Mouse (Mus musculus) liver, adult (tissue): ENCODE data around the gene Slc39a12.

Source experiments
- GATA4 ChIP-seq: IDR thresholded peaks from 2 replicates; pipeline ENCODE4 v1.6.1; 2014; ENCODE audit warnings: mild to moderate bottlenecking, low read length; ENCODE audit not compliant: insufficient replicate concordance

The Slc39a12 gene

DNA sequence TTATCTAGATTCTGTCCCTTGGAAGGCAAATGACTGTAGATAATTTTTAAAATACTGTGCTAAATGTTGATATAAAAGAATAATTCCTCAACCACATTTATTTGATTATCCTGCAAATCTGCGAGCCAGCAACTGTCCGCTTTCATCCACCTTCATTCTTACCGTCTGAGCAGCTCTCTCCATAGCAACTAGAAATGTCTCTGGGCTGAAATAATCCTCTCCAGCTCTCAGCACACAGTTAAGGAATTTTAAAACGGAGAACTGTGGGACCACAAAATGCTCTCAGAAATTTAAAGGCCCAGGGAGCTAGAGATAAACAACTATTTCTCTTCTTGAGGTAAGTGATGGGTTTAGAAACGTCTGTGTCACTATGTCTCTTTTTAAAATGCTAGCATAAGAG is at the start of gene Slc39a12:
TSS of gene Slc39a12 (plus strand) at position 155 of the 400 bp plus-strand sequence.
- TF ChIP-seq GATA4: no peak

DNA sequence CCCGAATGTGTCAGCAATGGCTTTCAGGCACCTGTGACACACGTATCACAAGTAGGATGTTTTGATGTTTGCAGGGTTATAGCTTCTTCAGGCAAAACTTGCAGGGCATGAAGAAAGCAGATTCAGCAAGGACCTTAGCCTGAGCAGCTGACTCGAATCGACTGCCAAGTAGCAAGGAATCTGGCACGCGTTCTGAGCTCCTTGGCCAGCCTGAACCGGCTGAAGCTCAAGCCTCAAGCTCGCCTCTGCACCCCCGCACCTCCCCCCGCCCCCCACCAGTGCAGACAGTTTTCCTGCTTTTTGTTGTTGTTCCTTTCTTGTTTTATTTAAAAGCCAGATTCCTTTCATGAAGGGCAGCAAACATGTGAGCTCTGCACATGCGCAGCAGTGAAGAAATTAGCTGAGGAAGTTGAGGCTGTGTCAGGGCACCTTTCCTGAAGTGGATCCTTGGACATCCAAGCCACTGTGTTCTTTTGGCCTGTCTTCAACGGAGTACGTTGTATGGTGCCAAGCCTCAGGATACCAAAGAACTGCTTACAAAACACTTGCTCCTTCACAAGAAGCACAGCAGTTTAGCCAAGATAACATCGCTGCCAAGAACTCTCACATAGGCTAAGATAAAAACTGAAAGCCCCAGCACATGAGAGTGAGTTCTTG is 46.3 kb upstream of the Slc39a12 start:
- TF ChIP-seq GATA4: peak; percentile 35; the same call in 1 of the 2 replicates

- TF ChIP-seq GATA4: no peak
Observed at GRCm38 (mm10) chr2:14342309-14342839, 45.7 kb upstream of the Slc39a12 start.

GRCm38 (mm10) chr2:14388856-14389255 is 740 bp downstream of the Slc39a12 start:
- TF ChIP-seq GATA4: no peak

DNA sequence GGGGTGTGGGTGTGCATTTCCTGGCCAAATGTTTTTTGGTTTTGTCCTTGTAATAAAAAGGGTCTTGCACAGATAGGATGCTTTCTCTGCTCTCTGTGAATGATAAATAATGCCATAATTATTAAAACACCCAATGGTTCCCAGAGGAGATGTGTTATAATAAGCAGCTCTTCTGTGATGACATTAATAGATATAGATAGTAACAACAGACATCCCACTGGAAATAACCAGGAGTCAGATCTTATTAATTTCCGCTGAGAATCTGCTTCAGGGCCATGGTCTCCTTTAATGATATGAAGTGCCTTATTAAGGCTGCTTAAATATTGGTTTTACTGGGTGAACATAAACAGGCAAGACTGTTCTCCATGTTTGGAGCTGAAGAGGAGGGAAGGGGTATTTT is 2.8 kb downstream of the Slc39a12 start:
- no peak for TF ChIP-seq GATA4

DNA sequence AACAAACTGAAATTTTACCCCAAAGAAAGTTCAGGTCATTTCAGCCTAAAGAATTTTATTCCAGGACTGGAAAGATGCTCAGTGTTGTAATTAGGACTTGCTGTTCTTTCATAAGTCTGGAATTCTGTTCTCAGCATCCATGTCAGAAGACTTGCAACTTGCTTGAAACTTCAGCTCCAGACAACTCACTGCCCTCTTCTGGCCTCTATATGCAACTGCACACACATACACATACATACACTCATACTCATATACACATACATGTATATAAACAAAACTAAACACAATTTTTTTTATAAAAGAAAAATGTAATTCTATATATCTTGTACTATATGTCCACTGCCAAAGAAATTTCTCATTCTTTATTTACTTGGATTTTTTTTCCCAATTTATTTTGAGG is 14.9 kb downstream of the Slc39a12 start:
- no peak for TF ChIP-seq GATA4

DNA sequence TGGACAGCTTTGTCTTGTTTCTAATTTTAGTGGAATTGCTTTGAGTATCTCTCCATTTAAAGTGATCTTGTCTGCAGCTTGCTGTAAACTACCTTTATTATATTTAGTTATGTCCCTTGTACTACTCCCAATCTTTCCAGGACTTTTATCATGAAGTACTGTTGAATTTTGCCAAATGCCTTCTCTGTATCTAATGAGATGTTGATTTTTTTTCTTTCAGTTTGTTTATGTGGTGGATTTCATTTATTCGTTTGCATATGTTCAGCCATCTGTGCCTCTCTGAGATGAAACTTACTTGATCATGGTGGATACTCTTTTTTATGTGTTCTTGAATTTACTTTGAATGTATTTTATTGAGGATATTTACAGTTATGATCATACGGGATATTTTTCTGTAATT is 40.9 kb downstream of the Slc39a12 start:
- no peak for TF ChIP-seq GATA4

DNA sequence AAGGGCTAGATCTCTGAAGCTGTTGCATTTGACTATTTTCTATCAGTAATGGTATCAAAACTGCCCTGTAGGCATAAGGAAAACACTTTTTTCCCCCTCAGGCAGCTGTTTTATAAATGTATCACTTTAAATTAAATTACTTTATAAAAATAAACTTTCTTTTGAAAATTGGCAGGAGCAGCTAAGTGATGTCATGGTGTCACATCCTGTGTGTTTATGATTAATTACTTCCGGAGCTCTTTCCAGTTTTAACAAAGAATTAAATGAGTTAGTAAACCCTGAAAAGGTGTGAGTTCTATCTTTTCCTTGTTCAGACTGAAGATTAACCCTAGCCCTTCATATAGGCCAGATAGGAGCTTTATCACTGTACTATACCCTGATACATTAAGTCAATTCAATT is 59.2 kb downstream of the Slc39a12 start:
- no peak for TF ChIP-seq GATA4

GRCm38 (mm10) chr2:14450866-14451265 is 62.8 kb downstream of the Slc39a12 start:
- no peak for TF ChIP-seq GATA4

- TF ChIP-seq GATA4: no peak
Observed at GRCm38 (mm10) chr2:14454946-14455631, 67.0 kb downstream of the Slc39a12 start.

DNA sequence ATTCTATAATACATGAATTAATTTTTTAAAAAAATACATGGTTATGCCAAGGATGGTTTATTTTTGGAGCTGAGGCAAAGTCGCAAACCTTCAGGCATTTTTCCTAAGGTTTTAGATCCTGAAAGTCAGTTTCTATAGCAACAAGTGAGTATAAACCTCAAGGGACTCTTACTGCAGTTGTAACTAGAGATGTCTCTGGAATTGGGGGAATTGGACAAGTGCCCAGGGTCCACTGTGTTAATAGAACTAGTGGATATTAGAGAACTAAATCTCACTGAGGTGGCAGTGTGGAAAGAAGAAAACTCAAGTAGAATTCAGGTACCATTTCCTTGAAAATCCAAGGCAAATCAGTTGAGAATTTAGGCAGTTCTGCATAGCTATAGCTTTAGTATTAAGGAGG is 76.3 kb downstream of the Slc39a12 start:
- TF ChIP-seq GATA4: no peak

DNA sequence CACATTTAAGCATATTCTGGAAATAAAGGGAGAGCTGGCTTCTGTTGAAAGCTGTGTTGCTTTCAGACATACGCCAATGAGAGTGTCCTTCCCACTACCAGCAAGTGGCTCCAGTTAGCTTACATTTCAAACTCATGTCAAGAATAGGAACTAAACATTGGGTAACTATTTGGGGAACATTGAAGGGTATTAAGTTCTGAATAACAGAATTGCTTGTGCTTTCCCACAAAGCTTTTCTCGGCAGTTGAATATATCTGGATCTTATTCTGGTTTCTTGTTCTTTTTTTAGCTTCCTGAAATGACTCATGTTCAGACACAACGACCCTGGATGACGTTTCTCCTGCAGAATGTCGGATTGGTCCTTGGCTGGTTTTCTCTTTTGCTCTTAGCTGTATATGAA is 106.0 kb downstream of the Slc39a12 start:
- TF ChIP-seq GATA4: no peak

DNA sequence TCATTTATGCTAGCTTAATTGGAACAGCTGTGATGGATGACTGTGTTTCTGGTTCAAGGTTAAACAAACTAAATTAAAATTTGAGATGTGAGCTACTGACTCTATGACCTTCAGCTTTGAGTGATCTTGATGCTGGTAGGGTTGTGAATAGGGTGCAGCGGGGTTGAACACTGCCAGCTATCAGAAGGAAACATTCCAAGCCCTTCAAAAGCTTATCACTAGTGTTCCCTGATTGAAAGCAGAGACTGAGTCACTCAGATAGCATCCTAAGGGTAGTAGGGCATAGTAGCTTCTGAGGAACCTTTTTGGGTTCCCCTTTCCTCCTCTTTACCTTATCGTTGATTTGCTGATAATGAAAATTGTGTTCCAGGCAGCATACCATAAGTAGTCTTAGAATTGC is 108.0 kb downstream of the Slc39a12 start:
- no peak for TF ChIP-seq GATA4

- TF ChIP-seq GATA4: no peak
Observed at GRCm38 (mm10) chr2:14502482-14502881, 114.4 kb downstream of the Slc39a12 start.

DNA sequence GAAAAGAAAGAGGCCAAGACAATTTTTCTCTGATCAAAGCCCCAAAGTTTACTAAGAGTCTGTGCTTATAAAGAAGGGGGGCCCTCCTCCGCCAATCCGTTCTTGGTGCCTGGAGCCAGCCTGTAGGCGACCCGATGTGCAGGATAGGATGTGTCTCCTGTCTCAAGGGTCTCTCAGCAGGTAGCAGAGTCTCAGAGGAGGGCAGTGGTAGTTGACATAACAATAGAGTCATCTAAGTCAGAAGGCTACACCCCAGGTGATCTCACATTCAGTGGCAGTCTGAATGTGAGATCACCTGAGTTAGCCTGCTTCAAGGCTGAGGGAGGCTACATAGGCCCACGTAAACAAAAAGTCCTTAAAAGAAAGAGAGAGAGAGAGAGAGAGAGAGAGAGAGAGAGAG is 130.1 kb downstream of the Slc39a12 start:
- no peak for TF ChIP-seq GATA4

GRCm38 (mm10) chr2:14534325-14535077 is 146.4 kb downstream of the Slc39a12 start:
- TF ChIP-seq GATA4: no peak
